Mouse (Mus musculus): Measurements from ENCODE around the gene Rpl18. TPM values are rescaled to one million over a fixed set of nuclear protein-coding genes. Genes with fewer than 3 reads are reported as not detected.

Gene Rpl18
- polyA plus RNA-seq, 1 experiment from 2014 or later, result 1,157 TPM

DNA sequence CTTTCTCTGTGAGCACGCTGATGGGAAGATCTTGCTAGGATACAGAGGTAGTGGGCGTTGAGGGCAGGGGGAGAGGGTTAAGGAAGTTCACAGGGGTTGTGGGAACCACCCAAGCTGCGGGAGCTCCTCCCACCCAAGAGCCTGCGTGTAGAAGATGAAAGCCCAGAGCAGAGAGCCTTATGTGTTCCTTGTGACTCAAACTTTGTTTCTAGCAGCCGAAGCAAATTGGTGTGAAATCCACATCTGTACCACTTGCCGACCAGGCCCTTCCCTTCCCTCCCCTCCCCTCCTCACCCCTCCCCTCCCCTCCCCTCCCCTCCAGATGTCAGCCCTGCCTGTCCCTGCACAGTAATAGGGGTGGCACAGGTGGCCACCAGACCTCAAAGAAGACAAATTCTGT is 20.2 kb upstream of the Rpl18 start:
- ATAC-seq, result no peak
- peaks cover 16% of the 10 kb centered on the region for H3K27me3 ChIP-seq (replicated peaks; ENCODE audit: control insufficient read depth, insufficient read depth, low read length)
- no peaks in the 10 kb centered on the region for H3K36me3 ChIP-seq (ENCODE audit: control insufficient read depth, insufficient read depth, low read length)
- no peak overlapping the region for H3K27ac ChIP-seq (ENCODE audit: low read length)
- H3K4me2 ChIP-seq (ENCODE audit: low read depth, low read length), result no peak overlapping the region
- no peak overlapping the region for H3K9ac ChIP-seq (ENCODE audit: low read depth, low read length)
- H3K9me3 ChIP-seq (ENCODE audit: control insufficient read depth, low read length), result no peaks in the 10 kb centered on the region
- H3K4me1 ChIP-seq (ENCODE audit: control insufficient read depth, insufficient read depth, low read length), result peaks cover 5% of the 10 kb centered on the region; the same call in 1 of the 2 replicates
- no peak overlapping the region for H3K4me3 ChIP-seq (ENCODE audit: low read length)
- WGBS, result 25% methylated on average over 6 of the region's 6 CpGs

DNA sequence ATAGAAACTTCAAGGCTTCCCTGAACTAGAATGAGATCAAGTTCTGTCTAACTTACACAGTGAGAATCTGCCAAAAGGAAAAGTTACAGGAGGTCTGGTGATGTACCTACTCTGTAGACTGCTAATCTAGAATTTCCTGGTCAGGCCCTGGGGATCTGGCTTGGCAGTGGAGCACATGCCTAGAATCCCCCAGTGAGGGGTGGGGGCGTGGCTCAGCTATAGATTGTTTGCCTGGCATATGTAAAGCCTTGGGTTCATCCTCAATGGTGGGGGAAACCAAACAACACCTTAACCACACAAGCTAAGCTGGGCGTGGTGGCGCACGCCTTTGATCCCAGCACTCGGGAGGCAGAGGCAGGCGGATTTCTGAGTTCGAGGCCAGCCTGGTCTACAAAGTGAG is 17.4 kb upstream of the Rpl18 start:
- H3K9me3 ChIP-seq (ENCODE audit: control insufficient read depth, low read length), result no peaks in the 10 kb centered on the region
- 80% methylated on average over 6 of the region's 7 CpGs for WGBS
- peaks cover 13% of the 10 kb centered on the region for H3K4me1 ChIP-seq (ENCODE audit: control insufficient read depth, insufficient read depth, low read length)
- H3K36me3 ChIP-seq (ENCODE audit: control insufficient read depth, insufficient read depth, low read length), result no peaks in the 10 kb centered on the region
- peaks cover 24% of the 10 kb centered on the region for H3K27me3 ChIP-seq (replicated peaks; ENCODE audit: control insufficient read depth, insufficient read depth, low read length)
- no peak for ATAC-seq
- no peak overlapping the region for H3K27ac ChIP-seq (ENCODE audit: low read length)
- H3K9ac ChIP-seq (ENCODE audit: low read depth, low read length), result no peak overlapping the region
- no peak overlapping the region for H3K4me3 ChIP-seq (ENCODE audit: low read length)
- no peak overlapping the region for H3K4me2 ChIP-seq (ENCODE audit: low read depth, low read length)

DNA sequence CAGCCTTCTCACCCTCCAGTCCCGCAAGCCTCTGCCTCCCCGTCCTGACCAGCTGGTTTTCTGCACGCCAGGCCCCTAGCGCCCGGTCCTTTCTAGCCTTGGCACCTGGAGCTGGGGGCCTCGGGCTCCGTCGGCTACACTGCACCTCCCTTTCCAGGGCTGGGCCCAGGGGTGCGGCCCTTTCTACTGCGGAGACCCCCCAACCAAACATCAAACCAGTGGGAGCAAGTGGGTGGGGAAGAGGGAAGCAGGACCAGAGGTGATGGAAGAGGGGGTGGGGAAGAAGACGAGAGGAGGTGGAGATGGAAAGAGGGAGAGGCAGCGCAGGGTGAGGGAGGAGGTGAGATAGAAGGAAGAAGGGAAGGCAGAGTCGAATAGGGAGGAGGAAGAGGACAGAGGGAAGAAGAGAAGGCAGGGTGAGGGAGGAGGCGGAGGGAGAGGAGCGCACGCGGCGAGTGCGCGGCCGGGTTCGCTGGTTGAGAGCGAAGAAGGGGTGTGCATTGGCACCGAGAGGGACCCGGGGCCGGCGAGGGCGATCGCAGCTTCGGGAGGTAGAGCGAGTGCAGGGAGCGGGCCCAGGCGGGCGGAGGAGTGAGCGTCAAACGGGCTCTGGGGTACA is 15.6 kb upstream of the Rpl18 start, which contains the start of gene Car11:
Car11 (plus strand) TSS at position 321 of the 619 bp plus-strand sequence.
- WGBS, result 4% methylated on average over 36 of the region's 36 CpGs
- H3K27me3 ChIP-seq (replicated peaks; ENCODE audit: control insufficient read depth, insufficient read depth, low read length), result peaks cover 24% of the 10 kb centered on the region
- H3K36me3 ChIP-seq (ENCODE audit: control insufficient read depth, insufficient read depth, low read length), result no peaks in the 10 kb centered on the region
- H3K27ac ChIP-seq (ENCODE audit: low read length), result no peak within 1 kb of the TSS
- ATAC-seq, result no peak
- peak within 1 kb of the TSS; percentile 66 for H3K9ac ChIP-seq (ENCODE audit: low read depth, low read length)
- H3K4me2 ChIP-seq (ENCODE audit: low read depth, low read length), result peak within 1 kb of the TSS; percentile 75
- H3K4me1 ChIP-seq (ENCODE audit: control insufficient read depth, insufficient read depth, low read length), result peaks cover 23% of the 10 kb centered on the region
- no peaks in the 10 kb centered on the region for H3K9me3 ChIP-seq (ENCODE audit: control insufficient read depth, low read length)
- peak within 1 kb of the TSS; percentile 43 for H3K4me3 ChIP-seq (ENCODE audit: low read length)

- Histone ChIP-seq H3K36me3 (ENCODE audit: control insufficient read depth, insufficient read depth, low read length) (no peaks in the 10 kb centered on the region), H3K27me3 (replicated peaks; ENCODE audit: control insufficient read depth, insufficient read depth, low read length) (peaks cover 24% of the 10 kb centered on the region), H3K4me1 (ENCODE audit: control insufficient read depth, insufficient read depth, low read length) (peaks cover 24% of the 10 kb centered on the region), H3K9ac (ENCODE audit: low read depth, low read length) (peak overlapping the region; percentile 66), H3K9me3 (ENCODE audit: control insufficient read depth, low read length) (no peaks in the 10 kb centered on the region), H3K27ac (ENCODE audit: low read length) (no peak overlapping the region), H3K4me3 (ENCODE audit: low read length) (peak overlapping the region; percentile 43), H3K4me2 (ENCODE audit: low read depth, low read length) (peak overlapping the region; percentile 75)
- no peak for ATAC-seq
- 2% methylated on average over 20 of the region's 20 CpGs for WGBS
These were observed 14.8 kb upstream of the Rpl18 start for GRCm38 (mm10) chr7:45700301-45701015.

DNA sequence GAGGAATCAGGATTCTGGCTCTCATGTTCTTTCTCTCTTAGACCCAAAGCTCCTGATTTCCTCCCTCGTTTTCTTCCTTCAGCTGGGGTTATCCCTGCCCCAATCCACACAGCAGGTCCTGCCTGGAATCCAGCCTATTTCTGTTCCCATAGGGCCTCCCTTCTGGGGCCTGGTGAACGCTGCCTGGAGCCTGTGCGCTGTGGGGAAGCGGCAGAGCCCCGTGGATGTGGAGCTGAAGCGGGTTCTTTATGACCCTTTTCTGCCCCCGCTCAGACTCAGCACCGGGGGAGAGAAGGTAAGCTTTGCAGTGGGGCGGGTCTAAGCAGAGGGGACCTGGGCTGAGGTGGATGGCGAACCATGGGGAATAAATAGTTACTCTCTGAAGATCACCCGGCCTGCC is 14.2 kb upstream of the Rpl18 start:
- Histone ChIP-seq H3K9me3 (ENCODE audit: control insufficient read depth, low read length) (no peaks in the 10 kb centered on the region), H3K27me3 (replicated peaks; ENCODE audit: control insufficient read depth, insufficient read depth, low read length) (peaks cover 24% of the 10 kb centered on the region), H3K27ac (ENCODE audit: low read length) (peak overlapping the region; percentile 41; the same call in 1 of the 2 replicates), H3K4me1 (ENCODE audit: control insufficient read depth, insufficient read depth, low read length) (peaks cover 30% of the 10 kb centered on the region), H3K4me2 (ENCODE audit: low read depth, low read length) (peak overlapping the region; percentile 75), H3K4me3 (ENCODE audit: low read length) (peak overlapping the region; percentile 31), H3K36me3 (ENCODE audit: control insufficient read depth, insufficient read depth, low read length) (no peaks in the 10 kb centered on the region), H3K9ac (ENCODE audit: low read depth, low read length) (peak overlapping the region; percentile 64)
- WGBS, result 30% methylated on average over 11 of the region's 11 CpGs
- ATAC-seq, result no peak

DNA sequence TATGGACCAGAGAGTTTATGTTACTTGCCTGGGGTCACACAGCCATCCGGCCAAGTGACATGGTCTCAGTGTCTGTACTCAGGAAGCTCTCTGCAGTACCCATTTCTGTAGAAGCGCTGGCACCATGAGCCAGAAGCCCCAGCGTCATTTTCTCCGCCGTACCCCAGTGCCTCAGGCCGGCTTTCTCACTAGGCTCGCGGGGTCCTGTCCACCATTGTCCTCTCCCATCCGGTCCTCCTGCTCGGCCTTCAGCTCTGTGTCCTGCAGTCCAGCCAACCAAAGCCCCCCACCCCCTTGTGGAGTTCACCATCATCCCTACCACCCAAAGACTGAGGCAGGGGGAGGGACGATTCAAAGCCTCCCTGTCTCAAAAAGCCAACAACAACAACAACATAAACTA is 13.7 kb upstream of the Rpl18 start:
- Histone ChIP-seq H3K36me3 (ENCODE audit: control insufficient read depth, insufficient read depth, low read length) (no peaks in the 10 kb centered on the region), H3K4me2 (ENCODE audit: low read depth, low read length) (no peak overlapping the region), H3K27ac (ENCODE audit: low read length) (no peak overlapping the region), H3K27me3 (replicated peaks; ENCODE audit: control insufficient read depth, insufficient read depth, low read length) (peaks cover 24% of the 10 kb centered on the region), H3K4me3 (ENCODE audit: low read length) (no peak overlapping the region; the same call in 1 of the 2 replicates), H3K9ac (ENCODE audit: low read depth, low read length) (no peak overlapping the region), H3K9me3 (ENCODE audit: control insufficient read depth, low read length) (no peaks in the 10 kb centered on the region), H3K4me1 (ENCODE audit: control insufficient read depth, insufficient read depth, low read length) (peaks cover 35% of the 10 kb centered on the region)
- no peak for ATAC-seq
- WGBS, result 88% methylated on average over 11 of the region's 11 CpGs

GRCm38 (mm10) chr7:45702316-45702715 is 12.9 kb upstream of the Rpl18 start:
- 93% methylated on average over 11 of the region's 11 CpGs for WGBS
- H3K9me3 ChIP-seq (ENCODE audit: control insufficient read depth, low read length), result no peaks in the 10 kb centered on the region

GRCm38 (mm10) chr7:45702809-45703520 is 12.3 kb upstream of the Rpl18 start:
- Histone ChIP-seq H3K9me3 (ENCODE audit: control insufficient read depth, low read length) (no peaks in the 10 kb centered on the region), H3K36me3 (ENCODE audit: control insufficient read depth, insufficient read depth, low read length) (no peaks in the 10 kb centered on the region), H3K27me3 (replicated peaks; ENCODE audit: control insufficient read depth, insufficient read depth, low read length) (peaks cover 24% of the 10 kb centered on the region), H3K4me1 (ENCODE audit: control insufficient read depth, insufficient read depth, low read length) (peaks cover 45% of the 10 kb centered on the region), H3K27ac (ENCODE audit: low read length) (no peak overlapping the region), H3K4me2 (ENCODE audit: low read depth, low read length) (no peak overlapping the region), H3K9ac (ENCODE audit: low read depth, low read length) (peak overlapping the region; percentile 68; the same call in 1 of the 2 replicates), H3K4me3 (ENCODE audit: low read length) (no peak overlapping the region)
- ATAC-seq, result no peak
- 90% methylated on average over 17 of the region's 17 CpGs for WGBS

More at GRCm38 (mm10) chr7:45702316-45702715, 12.9 kb upstream of the Rpl18 start:
- Histone ChIP-seq H3K9ac (ENCODE audit: low read depth, low read length) (no peak overlapping the region), H3K36me3 (ENCODE audit: control insufficient read depth, insufficient read depth, low read length) (no peaks in the 10 kb centered on the region), H3K4me2 (ENCODE audit: low read depth, low read length) (no peak overlapping the region), H3K4me3 (ENCODE audit: low read length) (no peak overlapping the region), H3K27ac (ENCODE audit: low read length) (no peak overlapping the region), H3K4me1 (ENCODE audit: control insufficient read depth, insufficient read depth, low read length) (peaks cover 40% of the 10 kb centered on the region), H3K27me3 (replicated peaks; ENCODE audit: control insufficient read depth, insufficient read depth, low read length) (peaks cover 24% of the 10 kb centered on the region)
- ATAC-seq, result no peak

- H3K9ac ChIP-seq (ENCODE audit: low read depth, low read length), result peak overlapping the region; percentile 68
These were observed 11.7 kb upstream of the Rpl18 start for GRCm38 (mm10) chr7:45703521-45704033.

More at GRCm38 (mm10) chr7:45703521-45704033, 11.7 kb upstream of the Rpl18 start:
- peak overlapping the region; percentile 89 for H3K27ac ChIP-seq (ENCODE audit: low read length)
- whole genome bisulfite sequencing, result 49% methylated on average over 12 of the region's 12 CpGs
- ATAC-seq, result no peak
- peak overlapping the region; percentile 70 for H3K4me3 ChIP-seq (ENCODE audit: low read length)
- H3K9me3 ChIP-seq (ENCODE audit: control insufficient read depth, low read length), result no peaks in the 10 kb centered on the region
- H3K4me2 ChIP-seq (ENCODE audit: low read depth, low read length), result peak overlapping the region; percentile 96
- peaks cover 51% of the 10 kb centered on the region for H3K4me1 ChIP-seq (ENCODE audit: control insufficient read depth, insufficient read depth, low read length)
- no peaks in the 10 kb centered on the region for H3K36me3 ChIP-seq (ENCODE audit: control insufficient read depth, insufficient read depth, low read length)
- peaks cover 20% of the 10 kb centered on the region for H3K27me3 ChIP-seq (replicated peaks; ENCODE audit: control insufficient read depth, insufficient read depth, low read length)

Measured in intestine, embryonic 16.5 days (tissue).